Mouse (Mus musculus): ENCODE data around the gene 4930558K02Rik.

Gene 4930558K02Rik

GRCm38 (mm10) chr1:161991846-161992245, 12.4 kb upstream of the 4930558K02Rik start:
- DNase-seq, result no peak

- DNase-seq, result no peak
Measured at GRCm38 (mm10) chr1:161990684-161991578, 11.5 kb upstream of the 4930558K02Rik start.

GRCm38 (mm10) chr1:161983979-161984566, 4.6 kb upstream of the 4930558K02Rik start:
- DNase-seq, result no peak

DNA sequence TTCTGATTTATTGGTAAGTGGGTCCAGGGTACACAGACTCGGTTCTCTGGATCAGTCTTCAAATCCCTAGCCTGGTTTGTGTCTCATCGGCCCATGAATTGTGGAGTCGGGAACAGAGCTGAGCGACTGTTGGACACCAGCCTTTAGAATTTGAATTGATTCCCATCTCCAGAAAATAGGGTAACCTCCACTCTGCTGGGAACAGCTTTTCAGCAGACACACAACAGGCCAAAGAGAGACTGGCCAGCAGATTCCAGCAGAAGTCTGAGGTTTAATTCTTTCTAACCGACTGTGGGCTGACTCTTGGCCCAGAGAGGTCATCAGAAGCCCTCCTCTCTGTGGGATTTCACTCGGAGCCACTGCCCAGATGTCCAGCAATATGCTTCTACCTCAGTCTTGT, 4.0 kb upstream of the 4930558K02Rik start:
- no peak for DNase-seq

- DNase-seq, result no peak
Measured at GRCm38 (mm10) chr1:161980626-161981298, 1.3 kb upstream of the 4930558K02Rik start.

DNA sequence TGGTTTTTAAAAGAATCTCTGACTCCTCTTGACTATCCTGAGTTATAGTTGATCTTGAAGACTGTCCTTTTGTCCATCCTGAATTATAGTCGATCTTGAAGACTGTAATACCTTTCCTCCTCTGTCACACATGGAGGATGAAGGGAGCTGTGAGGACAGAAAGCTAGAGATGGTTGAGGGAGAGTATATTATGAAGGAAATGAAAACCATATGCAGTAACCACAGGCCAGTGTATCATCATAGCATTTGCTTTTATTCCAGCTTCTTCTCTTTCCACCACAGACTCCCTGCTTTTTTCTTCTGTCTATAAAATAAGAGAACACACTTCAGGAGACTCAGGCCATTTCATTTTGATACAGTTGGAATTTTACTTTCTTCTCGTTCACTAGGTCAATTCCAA, 610 bp upstream of the 4930558K02Rik start:
- DNase-seq, result no peak

- DNase-seq, result no peak
Measured at GRCm38 (mm10) chr1:161978173-161978700, 1.2 kb downstream of the 4930558K02Rik start.

DNA sequence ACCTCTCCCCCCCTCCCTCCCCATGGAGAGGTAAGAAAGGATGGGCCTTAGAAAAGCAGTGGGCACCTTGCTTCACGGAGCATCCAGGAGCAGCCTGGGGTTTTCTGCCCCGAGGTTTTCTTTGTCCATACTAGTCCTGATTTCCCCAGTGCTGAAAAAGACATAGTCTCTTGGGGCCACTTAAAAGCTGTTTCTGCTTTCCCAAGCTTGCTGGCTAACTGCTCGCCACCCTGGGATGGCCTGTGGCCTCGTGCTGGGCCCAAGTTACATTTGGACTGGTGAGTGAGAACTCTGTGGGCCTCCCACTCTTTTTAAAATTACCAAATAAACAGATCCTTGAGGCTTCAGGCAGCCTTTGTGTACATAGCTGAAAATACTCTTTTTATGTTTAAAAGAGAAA, 2.1 kb downstream of the 4930558K02Rik start:
- DNase-seq, result no peak

GRCm38 (mm10) chr1:161976255-161977182, 2.9 kb downstream of the 4930558K02Rik start:
- DNase-seq, result peak; percentile 63

- DNase-seq, result no peak
Measured at GRCm38 (mm10) chr1:161972233-161972632, 7.2 kb downstream of the 4930558K02Rik start.

- DNase-seq, result no peak
Measured at GRCm38 (mm10) chr1:161970874-161971273, 8.6 kb downstream of the 4930558K02Rik start.

DNA sequence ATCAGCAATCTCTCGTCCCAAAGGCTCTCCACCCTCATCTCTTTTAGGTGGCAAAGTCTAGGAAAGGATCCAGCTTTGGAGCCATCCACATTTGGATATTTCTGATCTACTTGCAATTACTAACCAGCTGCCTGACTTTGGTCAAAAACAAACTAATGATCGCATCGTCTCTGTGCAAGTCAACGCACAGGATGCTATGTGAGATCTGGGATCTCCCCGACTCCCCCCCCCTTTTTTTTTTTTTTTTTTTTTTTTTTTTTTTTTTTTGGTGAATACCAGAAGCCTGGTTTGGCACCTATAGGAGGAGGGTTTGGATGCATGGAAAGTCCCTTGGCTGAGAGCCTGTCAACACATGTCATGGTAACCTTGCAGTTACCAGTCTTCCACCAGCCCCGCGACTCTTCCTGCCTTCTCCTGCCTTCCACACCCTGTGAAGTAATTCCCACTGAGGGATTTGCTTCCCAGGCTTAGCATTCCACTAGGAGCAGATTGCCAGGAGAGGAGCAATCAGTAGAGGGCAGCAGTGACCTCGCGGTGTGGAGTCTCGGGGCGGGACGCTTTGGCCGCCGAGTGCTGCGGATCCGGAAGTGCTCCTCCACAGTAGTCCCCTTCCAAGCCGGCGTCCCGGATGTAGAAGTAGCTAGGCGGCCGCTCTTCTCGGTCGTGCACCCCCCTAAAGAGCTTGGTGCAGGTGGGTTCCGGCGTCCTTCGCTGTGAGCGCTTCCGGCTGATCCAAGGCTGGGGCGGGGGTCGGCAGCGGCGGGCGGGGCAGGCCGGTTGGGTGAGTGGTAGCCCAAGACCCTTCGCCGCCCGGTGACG, 10.6 kb downstream of the 4930558K02Rik start, which contains the start of gene Pigc:
Pigc (plus strand) TSS at position 598 of the 819 bp plus-strand sequence.
- peak; percentile 94 for DNase-seq

DNA sequence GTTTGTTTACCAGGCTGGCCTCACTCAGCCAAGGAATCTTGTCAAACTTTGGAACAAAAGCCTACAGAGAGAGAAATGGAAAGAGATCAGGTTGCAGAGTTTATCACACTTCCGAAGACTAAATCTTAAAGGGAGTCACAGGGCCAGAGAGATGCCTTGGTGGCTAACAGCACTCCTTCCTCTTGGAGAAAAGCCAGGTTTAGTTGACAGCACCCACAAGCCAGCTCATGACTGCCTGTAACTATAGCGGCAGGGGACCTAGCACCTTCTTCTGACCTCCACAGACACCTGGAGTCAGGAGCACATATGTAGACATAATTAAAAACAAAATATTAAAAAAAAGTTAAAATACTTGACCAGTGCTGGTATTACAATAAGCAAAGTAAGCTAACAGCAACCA, 11.5 kb downstream of the 4930558K02Rik start:
- DNase-seq, result no peak

DNA sequence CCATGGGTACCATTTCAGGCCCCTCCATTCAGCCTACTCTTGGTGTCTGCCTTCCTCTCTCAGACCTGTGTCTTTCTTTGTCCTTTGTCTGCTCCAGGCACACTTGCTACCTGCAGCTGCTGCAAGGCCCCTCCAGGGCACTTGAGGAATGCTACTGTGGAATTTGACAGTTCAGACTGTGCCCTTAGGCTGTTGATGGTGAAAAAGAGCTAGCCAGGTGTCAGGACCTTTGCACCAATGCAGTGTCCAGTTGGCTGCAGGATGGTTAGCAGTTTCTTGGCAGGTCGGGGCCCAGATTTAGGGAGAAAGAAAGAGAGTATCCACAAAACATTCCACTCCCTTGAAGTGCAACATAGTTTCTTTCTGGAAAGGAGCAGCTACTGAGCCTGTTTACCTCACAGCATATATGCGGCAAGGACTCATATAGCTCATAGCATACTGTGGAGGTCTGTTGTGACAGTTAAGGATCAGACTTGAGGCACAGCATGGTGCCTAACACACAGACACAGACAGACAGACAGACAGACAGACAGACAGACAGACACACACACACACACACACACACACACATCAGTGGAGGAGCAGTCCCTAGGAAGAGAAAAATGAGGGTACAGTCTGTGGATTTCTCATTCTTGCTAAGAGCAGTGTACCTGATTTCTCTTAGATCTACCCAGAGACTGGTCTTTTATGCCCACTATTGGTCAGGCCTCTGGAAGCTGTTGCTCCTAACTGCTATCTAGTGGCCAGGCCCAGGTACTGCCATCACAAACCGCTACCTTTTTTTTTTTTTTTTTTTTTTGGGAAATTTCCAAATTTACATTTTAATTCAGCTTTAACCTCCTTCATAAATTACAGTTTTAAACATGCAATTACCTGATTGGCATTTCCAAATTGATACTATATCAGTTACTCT, 16.7 kb downstream of the 4930558K02Rik start:
- DNase-seq, result no peak

- no peak for DNase-seq
Measured at GRCm38 (mm10) chr1:161957964-161958950, 21.2 kb downstream of the 4930558K02Rik start.

DNA sequence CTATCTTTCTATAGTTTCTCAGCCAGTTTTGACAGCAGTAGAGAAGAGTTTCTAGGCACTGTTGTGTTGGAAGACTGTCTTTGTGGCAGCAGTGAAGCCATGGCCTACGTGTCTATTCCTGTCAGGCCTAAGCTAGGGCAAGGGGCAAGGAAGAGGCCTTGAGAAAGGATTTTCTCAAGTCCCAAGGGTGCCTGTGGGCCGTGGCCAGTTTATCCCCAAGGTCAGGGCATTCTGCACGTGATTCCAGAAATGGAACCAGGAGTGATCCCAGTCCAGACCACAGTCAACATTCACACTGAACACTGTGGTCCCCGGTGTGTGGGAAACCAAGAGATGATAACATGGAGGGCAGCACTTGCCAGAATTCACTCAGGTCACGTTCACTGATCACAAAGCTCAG, 23.6 kb downstream of the 4930558K02Rik start:
- DNase-seq, result no peak

DNA sequence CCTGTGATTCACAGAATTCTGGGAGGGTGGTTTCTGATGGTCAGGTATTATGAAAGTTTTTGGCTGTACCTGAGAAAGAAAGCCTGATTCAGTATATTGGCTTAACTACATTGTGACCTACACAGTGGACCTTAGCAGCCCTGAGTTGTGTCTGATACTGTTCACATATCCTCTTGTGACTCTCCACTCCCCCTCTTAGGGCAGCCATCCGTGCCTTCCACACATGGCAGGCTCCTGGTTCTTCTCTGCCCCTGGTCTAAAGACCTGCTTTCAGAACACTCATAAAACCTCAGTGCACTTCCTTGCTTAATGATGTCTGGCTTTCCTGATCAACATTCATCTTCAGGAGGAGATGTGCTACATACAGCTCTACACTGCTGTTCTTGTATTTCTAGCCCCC, 26.8 kb downstream of the 4930558K02Rik start:
- no peak for DNase-seq

GRCm38 (mm10) chr1:161951009-161951779, 28.2 kb downstream of the 4930558K02Rik start:
- DNase-seq, result no peak
